Mouse (Mus musculus): ENCODE results near the gene Kcna10. TPM values are rescaled to one million over a fixed set of nuclear protein-coding genes. Genes with fewer than 3 reads are reported as not detected.

Kcna10 gene
- not detected for polyA plus RNA-seq (2014; fragmentation: Illumina TruSeq; extraction: RNeasy Lipid Tissue Mini Kit (QIAGEN cat#74804); ENCODE audit: low read depth, low replicate concordance)

DNA sequence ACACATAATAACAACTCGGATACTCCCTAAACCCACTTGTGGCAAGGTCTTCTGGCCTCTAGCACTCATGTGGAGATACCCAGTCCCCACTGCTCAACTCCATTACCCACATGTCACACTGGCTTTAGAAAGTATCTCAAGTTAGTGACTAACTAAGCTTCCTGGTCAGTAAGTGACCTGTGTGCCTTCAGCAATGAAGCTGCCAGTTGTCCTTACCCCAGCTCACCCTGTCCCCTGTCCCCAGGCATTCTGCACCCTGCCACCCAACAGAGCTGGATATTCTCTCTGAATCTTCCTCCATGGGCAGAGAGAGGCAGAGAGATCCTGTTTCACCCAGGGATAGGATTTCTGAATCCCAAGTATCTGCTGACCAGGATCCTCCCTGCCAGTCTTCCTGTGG is at the start of gene Kcna10:
Gene Kcna10 (plus strand): TSS at position 301 of the 400 bp plus-strand sequence.

GRCm38 (mm10) chr3:107221608-107222007 is 38.8 kb downstream of the Kcna10 start, which contains the start of gene Cym:
Gene Cym (minus strand): TSS chr3:107221732.

DNA sequence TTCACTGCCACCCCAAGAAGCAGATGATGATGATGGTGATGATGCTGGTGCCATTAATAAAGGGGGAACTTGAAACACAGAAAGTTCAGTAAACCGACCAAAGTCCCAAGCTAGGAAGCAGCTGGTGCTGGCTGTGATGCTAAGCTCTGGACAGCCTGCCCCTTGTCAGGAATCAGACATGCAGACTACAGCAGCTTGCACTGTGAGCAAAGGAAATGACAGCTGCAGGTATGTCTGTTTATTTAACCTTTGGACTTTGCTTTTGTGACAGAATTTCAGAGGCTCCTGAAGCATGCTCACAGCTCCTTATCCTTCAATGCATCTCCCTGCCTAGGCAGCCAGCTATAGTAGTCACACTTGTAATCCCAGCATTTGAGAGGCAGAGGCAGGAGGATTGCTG is 47.7 kb downstream of the Kcna10 start, which contains the start of gene A630076J17Rik:
Gene A630076J17Rik (plus strand): TSS at position 88 of the 400 bp plus-strand sequence.

DNA sequence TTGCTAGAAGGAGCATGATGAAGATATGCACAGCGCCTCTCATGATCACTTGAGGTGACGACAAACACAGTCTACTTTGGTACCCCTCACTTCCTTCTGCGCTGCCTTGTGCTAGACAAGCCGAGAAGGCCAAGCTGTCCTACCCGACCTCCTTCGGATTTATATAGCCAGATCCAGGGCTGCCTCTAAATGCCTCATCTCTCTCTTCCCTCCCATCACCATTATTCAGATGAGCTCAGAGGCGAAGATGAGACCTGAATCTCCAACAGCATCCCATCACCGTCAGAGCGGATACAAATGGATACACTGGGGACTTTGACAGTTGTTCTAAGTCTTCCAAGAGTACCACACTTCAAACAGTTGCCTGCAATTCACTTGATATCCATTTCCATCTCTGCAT is 56.8 kb downstream of the Kcna10 start, which contains the start of gene Prok1:
Gene Prok1 (minus strand): TSS at position 101 of the 400 bp plus-strand sequence.

Other genes starting within 250 kb of the Kcna10 start
- gene Kcna3, start 146.9 kb upstream of the Kcna10 start, polyA plus RNA-seq (2014; fragmentation: Illumina TruSeq; extraction: RNeasy Lipid Tissue Mini Kit (QIAGEN cat#74804); ENCODE audit: low read depth, low replicate concordance), result 0.21 TPM
- gene Kcna2, start 81.9 kb upstream of the Kcna10 start, polyA plus RNA-seq (2014; fragmentation: Illumina TruSeq; extraction: RNeasy Lipid Tissue Mini Kit (QIAGEN cat#74804); ENCODE audit: low read depth, low replicate concordance), result 0.53 TPM
- gene Cym, start 38.7 kb downstream of the Kcna10 start, polyA plus RNA-seq (2014; fragmentation: Illumina TruSeq; extraction: RNeasy Lipid Tissue Mini Kit (QIAGEN cat#74804); ENCODE audit: low read depth, low replicate concordance), result 0.34 TPM
- gene A630076J17Rik, start 47.6 kb downstream of the Kcna10 start, polyA plus RNA-seq (2014; fragmentation: Illumina TruSeq; extraction: RNeasy Lipid Tissue Mini Kit (QIAGEN cat#74804); ENCODE audit: low read depth, low replicate concordance), result not detected
- gene Prok1, start 56.7 kb downstream of the Kcna10 start, polyA plus RNA-seq (2014; fragmentation: Illumina TruSeq; extraction: RNeasy Lipid Tissue Mini Kit (QIAGEN cat#74804); ENCODE audit: low read depth, low replicate concordance), result not detected
- 112 TPM for gene Lamtor5, start 95.8 kb downstream of the Kcna10 start, polyA plus RNA-seq (2014; fragmentation: Illumina TruSeq; extraction: RNeasy Lipid Tissue Mini Kit (QIAGEN cat#74804); ENCODE audit: low read depth, low replicate concordance)
- gene Slc16a4, start 108.2 kb downstream of the Kcna10 start, polyA plus RNA-seq (2014; fragmentation: Illumina TruSeq; extraction: RNeasy Lipid Tissue Mini Kit (QIAGEN cat#74804); ENCODE audit: low read depth, low replicate concordance), result 5.4 TPM
- gene Rbm15, start 150.6 kb downstream of the Kcna10 start, polyA plus RNA-seq (2014; fragmentation: Illumina TruSeq; extraction: RNeasy Lipid Tissue Mini Kit (QIAGEN cat#74804); ENCODE audit: low read depth, low replicate concordance), result 4.8 TPM